Mouse (Mus musculus): ENCODE results near the gene Tas2r126. TPM values are rescaled to one million over a fixed set of nuclear protein-coding genes. Genes with fewer than 3 reads are reported as not detected.

Gene Tas2r126
- total RNA-seq, 2 experiments from 2014 or later = not detected

DNA sequence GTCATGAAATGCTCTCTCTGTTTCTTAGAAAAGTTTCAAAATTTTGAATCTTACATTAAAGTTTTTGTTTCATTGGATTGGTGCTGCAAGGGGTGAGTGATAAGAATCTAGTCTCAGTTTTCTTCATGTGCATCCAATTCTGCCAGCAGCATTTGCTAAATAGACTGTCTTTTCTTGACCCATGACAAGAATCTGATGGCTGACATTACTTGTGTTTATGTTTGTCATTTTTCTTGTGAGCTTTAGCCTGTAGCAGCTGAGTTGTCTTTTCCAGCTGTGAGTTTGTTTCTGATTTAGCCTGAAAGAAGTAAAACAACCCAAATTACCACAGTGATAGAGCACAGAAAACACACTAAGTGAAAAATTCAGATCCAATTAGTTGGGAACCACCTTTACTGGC lies 50.3 kb downstream of the Tas2r126 start:
- no peak for ATAC-seq (replicated peaks; ENCODE audit: poor library complexity)

Other genes starting within 250 kb of the Tas2r126 start
- not detected in 2 replicates for gene Tas2r144, start 219.2 kb upstream of the Tas2r126 start, total RNA-seq (2015)
- not detected in 2 replicates for gene Tas2r144, start 219.2 kb upstream of the Tas2r126 start, total RNA-seq (2017)
- gene Gstk1, start 188.6 kb upstream of the Tas2r126 start, total RNA-seq (2015) = 14.8 and 15.8 TPM in 2 replicates
- gene Gstk1, start 188.6 kb upstream of the Tas2r126 start, total RNA-seq (2017) = 4.0 and 5.3 TPM in 2 replicates
- gene Tmem139, start 172.6 kb upstream of the Tas2r126 start, total RNA-seq (2015) = not detected in 2 replicates
- gene Tmem139, start 172.6 kb upstream of the Tas2r126 start, total RNA-seq (2017) = not detected in 2 replicates
- gene Casp2, start 169.6 kb upstream of the Tas2r126 start, total RNA-seq (2015) = 68.5 and 72.1 TPM in 2 replicates
- gene Casp2, start 169.6 kb upstream of the Tas2r126 start, total RNA-seq (2017) = 54.7 and 58.5 TPM in 2 replicates
- gene Clcn1, start 147.8 kb upstream of the Tas2r126 start, total RNA-seq (2015) = 0.12 TPM in 1 of 2 replicates, not detected in the other
- gene Clcn1, start 147.8 kb upstream of the Tas2r126 start, total RNA-seq (2017) = not detected in 2 replicates
- not detected in 2 replicates for gene Fam131b, start 109.9 kb upstream of the Tas2r126 start, total RNA-seq (2015)
- not detected in 2 replicates for gene Fam131b, start 109.9 kb upstream of the Tas2r126 start, total RNA-seq (2017)
- gene Zyx, start 84.9 kb upstream of the Tas2r126 start, total RNA-seq (2015) = 75.9 and 83.2 TPM in 2 replicates
- gene Zyx, start 84.9 kb upstream of the Tas2r126 start, total RNA-seq (2017) = 18.1 and 22.2 TPM in 2 replicates
- gene Epha1, start 61.3 kb upstream of the Tas2r126 start, total RNA-seq (2015) = 0.07 TPM in 1 of 2 replicates, not detected in the other
- not detected in 2 replicates for gene Epha1, start 61.3 kb upstream of the Tas2r126 start, total RNA-seq (2017)
- gene Tas2r143, start 34.3 kb upstream of the Tas2r126 start, total RNA-seq (2015) = not detected in 2 replicates
- 1.1 TPM in 1 of 2 replicates, not detected in the other for gene Tas2r143, start 34.3 kb upstream of the Tas2r126 start, total RNA-seq (2017)
- not detected in 2 replicates for gene Tas2r135, start 29.1 kb upstream of the Tas2r126 start, total RNA-seq (2015)
- not detected in 2 replicates for gene Tas2r135, start 29.1 kb upstream of the Tas2r126 start, total RNA-seq (2017)
- not detected in 2 replicates for gene Olfr458, start 30.7 kb downstream of the Tas2r126 start, total RNA-seq (2015)
- not detected in 2 replicates for gene Olfr458, start 30.7 kb downstream of the Tas2r126 start, total RNA-seq (2017)
- gene Olfr457, start 41.8 kb downstream of the Tas2r126 start, total RNA-seq (2015) = not detected in 2 replicates
- gene Olfr457, start 41.8 kb downstream of the Tas2r126 start, total RNA-seq (2017) = not detected in 2 replicates
- not detected in 2 replicates for gene Olfr456, start 52.7 kb downstream of the Tas2r126 start, total RNA-seq (2015)
- not detected in 2 replicates for gene Olfr456, start 52.7 kb downstream of the Tas2r126 start, total RNA-seq (2017)
- gene Olfr455, start 113.1 kb downstream of the Tas2r126 start, total RNA-seq (2015) = not detected in 2 replicates
- not detected in 2 replicates for gene Olfr455, start 113.1 kb downstream of the Tas2r126 start, total RNA-seq (2017)
- gene Tcaf3, start 163.2 kb downstream of the Tas2r126 start, total RNA-seq (2015) = not detected in 2 replicates
- gene Tcaf3, start 163.2 kb downstream of the Tas2r126 start, total RNA-seq (2017) = not detected in 2 replicates
- 0.15 TPM in 1 of 2 replicates, not detected in the other for gene Tcaf2, start 210.7 kb downstream of the Tas2r126 start, total RNA-seq (2015)
- gene Tcaf2, start 210.7 kb downstream of the Tas2r126 start, total RNA-seq (2017) = 0.08 TPM in 1 of 2 replicates, not detected in the other